Mouse (Mus musculus): ENCODE results near the gene Prep. TPM values are rescaled to one million over a fixed set of nuclear protein-coding genes. Genes with fewer than 3 reads are reported as not detected.
"Not testable (repeated sequence)": the region's sequence is repeated elsewhere in the genome, so short reads cannot be mapped to it uniquely, and the experiment has no call there.

Prep gene
- polyA plus RNA-seq, 1 experiment from 2014 or later = 29.1 TPM

DNA sequence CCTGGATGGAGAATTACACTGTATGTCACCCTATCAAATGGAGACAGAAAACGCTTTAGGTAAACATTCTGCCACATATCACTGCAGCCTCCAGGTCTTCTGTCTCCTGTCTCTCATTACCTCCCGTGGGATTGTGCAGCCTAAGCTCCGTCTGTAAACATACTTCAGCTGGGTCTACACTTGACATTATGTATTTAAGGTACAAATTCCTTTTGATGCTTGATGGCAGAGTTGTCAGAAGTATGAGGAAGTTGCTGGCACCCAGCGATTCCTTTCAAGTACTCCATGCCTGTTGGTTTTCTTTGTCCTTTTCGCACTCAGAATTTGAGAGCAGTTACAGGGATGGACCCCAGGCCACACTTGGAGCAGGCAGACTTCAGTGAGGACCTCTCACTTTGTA is 12.8 kb downstream of the Prep start:
- Histone ChIP-seq H3K4me1 (peaks cover 16% of the 10 kb centered on the region), H3K9ac (no peak overlapping the region), H3K27ac (no peak overlapping the region), H3K4me2 (replicated peaks) (no peak overlapping the region), H3K27me3 (replicated peaks) (no peaks in the 10 kb centered on the region), H3K36me3 (0 out of 2 replicates have a peak, but pooled peaks cover 9% of the 10 kb centered on the region), H3K4me3 (no peak overlapping the region), H3K9me3 (no peaks in the 10 kb centered on the region)
- ATAC-seq (ENCODE audit: low FRiP score, low read depth) = no peak
- 85% methylated on average over 5 of the region's 5 CpGs for WGBS

DNA sequence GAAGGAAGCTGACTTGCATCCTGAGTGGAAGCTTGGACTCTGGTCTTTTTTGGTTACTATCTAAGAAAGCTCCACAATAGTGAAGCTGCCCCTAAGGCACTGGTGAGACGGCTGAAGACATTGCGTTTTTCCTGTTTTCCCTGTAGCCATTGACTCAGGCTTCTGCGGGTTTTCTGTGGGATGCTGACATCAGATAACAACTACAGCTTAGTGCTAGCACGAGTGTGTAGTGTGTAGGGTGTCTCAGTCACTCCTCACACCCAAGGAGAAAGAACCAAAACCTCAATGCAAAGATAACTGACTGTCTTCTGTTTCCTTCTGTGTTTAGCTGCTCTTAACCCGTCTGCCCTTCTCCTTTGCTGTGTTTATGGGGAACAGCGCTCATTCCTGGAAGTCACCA is 13.5 kb downstream of the Prep start:
- ATAC-seq (ENCODE audit: low FRiP score, low read depth) = no peak
- 90% methylated on average over 6 of the region's 6 CpGs for WGBS
- H3K27ac ChIP-seq = no peak overlapping the region
- no peaks in the 10 kb centered on the region for H3K9me3 ChIP-seq
- no peak overlapping the region for H3K9ac ChIP-seq
- no peak overlapping the region for H3K4me2 ChIP-seq (replicated peaks)
- H3K36me3 ChIP-seq = 0 out of 2 replicates have a peak, but pooled peaks cover 9% of the 10 kb centered on the region
- H3K27me3 ChIP-seq (replicated peaks) = no peaks in the 10 kb centered on the region
- H3K4me3 ChIP-seq = no peak overlapping the region
- H3K4me1 ChIP-seq = peaks cover 17% of the 10 kb centered on the region

DNA sequence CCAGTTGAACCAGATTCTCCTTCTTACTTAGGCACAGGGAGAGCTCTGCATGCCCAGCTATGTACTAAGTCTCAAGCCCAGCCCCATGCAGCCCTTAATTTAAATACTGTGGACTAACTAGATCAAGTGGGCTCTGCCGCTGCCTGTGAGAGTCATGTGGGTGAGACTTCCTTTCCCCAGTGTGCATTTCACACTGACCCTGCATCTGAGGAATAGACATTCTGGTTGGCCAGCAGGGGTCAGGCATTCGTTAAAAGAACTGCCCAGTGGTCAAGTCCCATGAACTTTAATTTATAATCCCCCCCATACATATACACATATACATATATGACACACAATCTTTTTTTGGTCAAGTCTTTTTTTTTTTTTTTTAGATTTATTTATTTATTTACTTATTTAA is 15.7 kb downstream of the Prep start:
- Histone ChIP-seq H3K27me3 (replicated peaks) (no peaks in the 10 kb centered on the region), H3K27ac (no peak overlapping the region), H3K9ac (no peak overlapping the region), H3K4me1 (peaks cover 16% of the 10 kb centered on the region), H3K4me3 (no peak overlapping the region), H3K36me3 (0 out of 2 replicates have a peak, but pooled peaks cover 9% of the 10 kb centered on the region), H3K9me3 (no peaks in the 10 kb centered on the region), H3K4me2 (replicated peaks) (no peak overlapping the region)
- 53% methylated on average over 2 of the region's 2 CpGs for WGBS
- ATAC-seq (ENCODE audit: low FRiP score, low read depth) = no peak

DNA sequence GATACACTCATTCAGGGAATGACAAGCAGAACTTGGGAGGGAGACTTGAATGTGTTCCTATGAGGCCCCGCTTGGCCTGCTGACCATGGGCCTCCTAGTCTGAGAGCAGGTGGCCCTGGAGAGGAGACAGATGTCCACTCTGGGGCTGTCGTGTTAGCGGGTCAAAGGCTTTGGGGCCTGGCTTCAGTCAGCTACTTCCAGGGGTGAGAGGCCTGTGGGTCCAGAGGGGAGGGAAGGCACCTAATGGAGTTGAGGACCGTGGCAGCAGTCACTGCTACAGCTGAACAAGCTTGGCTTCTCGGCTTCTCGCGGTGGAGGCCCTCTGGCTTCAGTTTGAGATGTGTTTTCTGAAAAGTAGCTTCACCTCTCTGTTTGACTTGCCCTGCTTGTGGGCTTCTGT is 17.0 kb downstream of the Prep start:
- H3K9me3 ChIP-seq; H3K27me3 ChIP-seq (replicated peaks); H3K9ac ChIP-seq; H3K27ac ChIP-seq; H3K36me3 ChIP-seq; H3K4me3 ChIP-seq: not testable (repeated sequence)
- WGBS = 25% methylated on average over 7 of the region's 7 CpGs
- H3K4me1 ChIP-seq = peaks cover 16% of the 10 kb centered on the region
- peak; percentile 14; the same call in 1 of the 2 replicates for ATAC-seq (ENCODE audit: low FRiP score, low read depth)
- 0 out of 2 replicates have a peak overlapping the region, but pooled peaks have one; percentile 15 for H3K4me2 ChIP-seq (replicated peaks)

DNA sequence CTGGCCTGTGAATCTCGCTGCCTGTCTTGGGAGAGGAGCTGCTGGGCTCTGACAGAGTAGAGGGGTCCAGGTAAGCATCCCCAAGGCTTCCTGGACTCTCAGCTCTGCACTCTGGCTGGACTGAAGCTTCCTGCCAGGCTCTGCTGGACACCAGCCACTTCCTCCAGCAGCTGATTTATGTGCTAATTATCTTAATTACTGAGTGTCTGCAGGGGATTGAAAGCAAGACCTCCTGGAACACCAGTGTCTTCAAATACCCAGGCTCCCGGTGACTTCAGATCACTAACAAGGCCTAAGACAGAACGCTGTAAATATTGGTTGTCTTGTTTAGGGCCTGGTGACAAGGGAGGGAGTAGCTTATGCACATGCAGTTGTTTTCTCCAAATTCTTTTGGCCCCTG is 17.5 kb downstream of the Prep start:
- Histone ChIP-seq H3K27me3 (replicated peaks) (no peaks in the 10 kb centered on the region), H3K4me1 (peaks cover 16% of the 10 kb centered on the region), H3K4me3 (no peak overlapping the region), H3K36me3 (0 out of 2 replicates have a peak, but pooled peaks cover 7% of the 10 kb centered on the region), H3K9me3 (no peaks in the 10 kb centered on the region), H3K4me2 (replicated peaks) (0 out of 2 replicates have a peak overlapping the region, but pooled peaks have one; percentile 15), H3K27ac (no peak overlapping the region), H3K9ac (no peak overlapping the region)
- WGBS = 19% methylated on average over 3 of the region's 3 CpGs
- peak; percentile 57; the same call in 1 of the 2 replicates for ATAC-seq (ENCODE audit: low FRiP score, low read depth)

DNA sequence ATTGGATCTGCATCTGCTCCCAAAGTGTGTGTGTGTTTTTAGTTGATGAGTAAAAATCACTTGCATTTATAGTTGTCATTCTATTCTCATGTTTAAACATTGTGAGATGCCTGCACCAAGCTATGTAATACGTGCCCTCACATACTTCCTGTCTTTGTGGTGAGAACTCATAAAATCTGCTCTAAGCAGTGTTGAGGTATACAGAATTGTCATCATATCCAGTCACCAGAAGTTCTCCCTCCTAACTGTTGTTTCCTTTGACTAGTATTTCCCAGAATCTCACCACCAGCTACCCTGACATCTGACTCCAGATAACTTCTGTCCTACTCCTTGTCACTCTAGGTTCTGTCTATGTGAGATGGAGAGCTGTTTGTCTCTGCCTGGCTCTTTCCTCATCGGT is 18.3 kb downstream of the Prep start:
- H3K9ac ChIP-seq = no peak overlapping the region
- no peak for ATAC-seq (ENCODE audit: low FRiP score, low read depth)
- H3K4me2 ChIP-seq (replicated peaks) = no peak overlapping the region
- H3K36me3 ChIP-seq = 0 out of 2 replicates have a peak, but pooled peaks cover 3% of the 10 kb centered on the region
- no peaks in the 10 kb centered on the region for H3K9me3 ChIP-seq
- H3K4me1 ChIP-seq = peaks cover 16% of the 10 kb centered on the region
- no peak overlapping the region for H3K27ac ChIP-seq
- H3K27me3 ChIP-seq (replicated peaks) = no peaks in the 10 kb centered on the region
- WGBS = 87% methylated on average over 2 of the region's 2 CpGs
- H3K4me3 ChIP-seq = no peak overlapping the region

DNA sequence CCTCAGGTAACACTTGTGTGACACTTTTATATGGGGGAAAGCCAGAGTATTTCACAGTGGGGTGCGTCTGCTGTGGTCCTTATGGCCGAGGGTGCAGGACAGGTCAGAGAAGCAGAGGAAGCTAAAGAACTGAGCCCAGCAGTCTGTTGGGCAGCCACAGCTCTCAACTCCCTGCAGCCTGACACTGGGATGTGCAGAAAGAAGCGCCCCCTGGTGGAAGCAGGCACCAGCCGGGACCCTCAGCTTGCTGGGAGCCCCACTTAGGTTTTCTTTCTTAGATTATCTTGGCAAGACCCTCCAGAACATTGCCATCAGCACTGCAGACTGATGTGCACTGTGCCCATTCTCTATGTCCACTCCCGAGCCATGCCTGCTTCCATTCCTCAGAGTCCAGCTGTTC is 19.6 kb downstream of the Prep start:
- no peak overlapping the region for H3K4me3 ChIP-seq
- ATAC-seq (ENCODE audit: low FRiP score, low read depth) = no peak

DNA sequence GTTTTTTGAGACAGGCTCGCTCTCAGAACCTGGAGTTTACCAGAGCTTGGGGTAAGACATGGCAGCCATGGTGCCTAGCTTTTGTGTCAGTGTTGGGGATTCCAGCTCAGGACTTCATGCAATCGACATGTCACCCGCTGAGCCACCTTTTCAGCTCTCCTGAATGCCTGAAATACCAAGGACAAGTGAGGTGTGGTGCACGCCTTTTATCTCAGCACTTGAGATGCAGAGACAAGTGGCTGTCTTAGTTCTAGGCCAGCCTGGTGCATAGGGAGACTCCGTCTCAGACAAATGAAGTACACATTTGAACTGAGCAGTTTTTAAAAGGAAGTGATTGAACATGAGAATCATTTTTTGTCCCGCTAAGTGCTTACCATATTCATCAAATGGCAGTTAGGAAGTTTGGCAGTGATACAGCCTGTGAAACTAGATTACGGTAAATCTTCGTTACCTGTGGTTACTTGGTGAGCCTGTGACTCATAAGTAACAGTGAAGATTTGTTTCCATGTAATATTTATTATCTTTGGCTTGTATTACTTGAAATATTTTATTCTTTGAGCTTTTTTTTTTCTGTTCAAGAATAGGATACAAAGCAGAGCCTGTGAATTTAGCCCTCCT is 24.6 kb downstream of the Prep start:
- Histone ChIP-seq H3K9ac (no peak overlapping the region), H3K27ac (no peak overlapping the region), H3K36me3 (peaks cover 40% of the 10 kb centered on the region), H3K4me3 (no peak overlapping the region), H3K4me1 (peaks cover 4% of the 10 kb centered on the region; the same call in 1 of the 2 replicates), H3K4me2 (replicated peaks) (no peak overlapping the region), H3K9me3 (no peaks in the 10 kb centered on the region), H3K27me3 (replicated peaks) (no peaks in the 10 kb centered on the region)
- 76% methylated on average over 8 of the region's 8 CpGs for WGBS
- no peak for ATAC-seq (ENCODE audit: low FRiP score, low read depth)

More for the DNA sequence above, 19.6 kb downstream of the Prep start:
- H3K27ac ChIP-seq = no peak overlapping the region
- H3K4me2 ChIP-seq (replicated peaks) = no peak overlapping the region
- 0 out of 2 replicates have a peak, but pooled peaks cover 5% of the 10 kb centered on the region for H3K36me3 ChIP-seq
- H3K27me3 ChIP-seq (replicated peaks) = no peaks in the 10 kb centered on the region
- no peaks in the 10 kb centered on the region for H3K9me3 ChIP-seq
- no peak overlapping the region for H3K9ac ChIP-seq
- peaks cover 16% of the 10 kb centered on the region for H3K4me1 ChIP-seq
- 57% methylated on average over 5 of the region's 5 CpGs for WGBS

DNA sequence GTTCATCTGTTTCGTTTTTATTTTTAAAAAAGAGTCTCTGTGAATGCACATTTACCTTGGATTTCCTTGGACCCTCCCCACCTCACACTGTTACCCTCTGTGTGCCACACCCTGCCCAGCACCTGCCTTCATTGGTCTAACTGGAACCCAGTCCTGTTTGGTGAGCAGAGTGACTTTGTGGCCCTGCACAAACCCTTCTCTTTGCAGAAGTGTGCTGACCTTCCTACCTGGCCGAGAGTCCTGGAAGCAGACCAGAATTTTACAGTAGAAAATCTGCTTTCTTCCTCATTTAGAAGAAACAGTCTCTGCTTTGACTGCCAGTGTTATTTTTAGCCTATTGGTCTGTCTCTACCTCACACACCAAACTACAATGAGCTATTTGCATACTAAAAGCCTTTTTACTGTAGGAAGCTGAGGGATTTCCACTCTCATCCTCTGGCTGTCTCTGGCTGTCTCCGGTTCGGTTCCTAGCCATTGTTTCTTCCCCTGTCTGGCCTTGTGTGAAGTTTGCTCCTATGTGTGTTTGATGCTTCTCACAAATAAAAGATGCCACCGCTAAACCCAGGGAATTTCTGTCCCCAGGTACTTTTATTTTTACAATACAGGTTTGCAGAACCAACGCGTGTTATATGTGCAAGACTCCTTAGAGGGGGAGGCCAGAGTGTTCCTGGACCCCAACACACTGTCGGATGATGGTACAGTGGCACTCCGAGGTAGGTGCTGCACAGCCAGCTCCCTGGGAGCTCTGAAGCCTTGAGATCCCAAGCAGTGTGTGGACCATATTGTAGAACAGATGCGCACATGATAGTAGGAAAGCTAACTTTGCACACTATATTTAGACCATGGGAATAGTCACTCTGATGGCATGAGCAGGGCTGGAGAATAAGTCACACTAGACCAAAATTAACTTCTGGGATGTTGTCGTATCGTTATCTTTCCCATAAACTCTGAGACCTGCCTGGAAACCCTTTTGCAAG is 25.4 kb downstream of the Prep start:
- 77% methylated on average over 12 of the region's 12 CpGs for WGBS
- no peak for ATAC-seq (ENCODE audit: low FRiP score, low read depth)

DNA sequence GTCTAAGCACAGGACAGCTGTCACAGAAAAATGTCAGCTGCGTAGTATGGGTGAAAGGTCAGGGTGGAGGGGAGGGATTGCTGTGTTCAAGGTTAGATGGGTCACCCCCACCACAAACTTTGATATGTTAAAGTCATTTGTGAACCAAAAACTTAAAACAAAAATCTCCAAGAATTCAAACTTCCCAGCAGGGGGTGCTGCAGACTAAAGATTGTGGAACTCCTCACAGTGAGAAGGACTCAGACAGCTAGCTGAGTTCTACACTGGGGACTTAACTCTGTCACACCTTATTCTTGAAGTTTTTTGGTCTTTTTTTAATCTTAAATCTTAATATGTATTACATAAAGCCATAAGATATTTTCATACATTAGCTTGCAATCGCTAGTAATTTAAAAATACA is 31.7 kb downstream of the Prep start:
- Histone ChIP-seq H3K4me2 (replicated peaks) (no peak overlapping the region), H3K4me3 (no peak overlapping the region), H3K9me3 (no peaks in the 10 kb centered on the region), H3K4me1 (0 out of 2 replicates have a peak, but pooled peaks cover 2% of the 10 kb centered on the region), H3K36me3 (peaks cover 60% of the 10 kb centered on the region), H3K9ac (no peak overlapping the region), H3K27me3 (replicated peaks) (no peaks in the 10 kb centered on the region), H3K27ac (no peak overlapping the region)
- 94% methylated on average over 2 of the region's 2 CpGs for WGBS
- no peak for ATAC-seq (ENCODE audit: low FRiP score, low read depth)

More for the DNA sequence above, 25.4 kb downstream of the Prep start:
- Histone ChIP-seq H3K9me3 (no peaks in the 10 kb centered on the region), H3K36me3 (peaks cover 47% of the 10 kb centered on the region), H3K4me2 (replicated peaks) (no peak overlapping the region), H3K27me3 (replicated peaks) (no peaks in the 10 kb centered on the region), H3K27ac (no peak overlapping the region), H3K9ac (no peak overlapping the region), H3K4me3 (no peak overlapping the region), H3K4me1 (no peaks in the 10 kb centered on the region)

DNA sequence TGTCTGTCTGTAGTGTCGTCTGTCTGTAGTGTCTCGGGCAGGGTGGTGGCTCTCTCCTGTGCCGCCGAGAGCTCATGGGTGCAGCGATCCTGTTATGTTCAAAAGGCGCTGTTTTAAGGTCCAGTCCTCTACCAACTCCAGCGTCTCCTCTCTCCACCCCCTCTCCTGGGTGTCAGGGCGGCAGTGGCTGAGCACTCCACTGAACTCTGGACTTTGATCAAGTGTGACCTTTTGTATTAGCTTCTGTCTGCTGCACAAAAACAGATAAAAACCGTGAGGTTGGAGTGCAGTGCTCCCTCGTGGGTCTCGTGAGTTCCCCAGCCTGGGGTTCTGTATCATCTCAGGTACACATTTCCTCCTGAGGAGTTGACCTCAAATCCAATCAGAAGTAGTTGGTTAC is 33.5 kb downstream of the Prep start:
- WGBS = 83% methylated on average over 11 of the region's 11 CpGs
- ATAC-seq (ENCODE audit: low FRiP score, low read depth) = no peak
- Histone ChIP-seq H3K4me3 (no peak overlapping the region), H3K4me1 (peaks cover 9% of the 10 kb centered on the region; the same call in 1 of the 2 replicates), H3K9ac (no peak overlapping the region), H3K4me2 (replicated peaks) (no peak overlapping the region), H3K36me3 (peaks cover 46% of the 10 kb centered on the region), H3K27me3 (replicated peaks) (no peaks in the 10 kb centered on the region), H3K9me3 (no peaks in the 10 kb centered on the region), H3K27ac (no peak overlapping the region)

DNA sequence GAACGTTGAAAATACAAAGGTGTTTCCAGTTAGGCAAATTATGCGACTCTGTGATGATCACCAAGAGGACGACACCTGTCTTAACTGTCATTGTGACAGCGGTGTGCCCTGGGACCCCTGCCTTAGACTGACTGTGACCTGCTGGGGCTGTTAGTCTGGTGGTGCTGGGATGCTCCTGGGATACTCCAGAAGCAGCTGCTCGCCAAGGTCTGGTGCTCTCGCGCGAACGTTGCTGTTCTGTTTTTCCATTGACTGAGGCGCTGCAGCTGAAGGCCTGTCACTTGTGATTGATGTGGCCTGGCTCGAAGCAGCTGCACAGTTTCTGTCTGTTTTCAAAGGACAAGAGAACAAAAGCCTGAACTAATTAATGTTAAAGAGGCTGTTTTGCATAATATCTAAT is 36.2 kb downstream of the Prep start:
- peak; percentile 90 for ATAC-seq (ENCODE audit: low FRiP score, low read depth)
- no peak overlapping the region for H3K4me2 ChIP-seq (replicated peaks)
- H3K9me3 ChIP-seq = no peaks in the 10 kb centered on the region
- no peaks in the 10 kb centered on the region for H3K27me3 ChIP-seq (replicated peaks)
- H3K4me1 ChIP-seq = peaks cover 9% of the 10 kb centered on the region; the same call in 1 of the 2 replicates
- peaks cover 40% of the 10 kb centered on the region for H3K36me3 ChIP-seq
- no peak overlapping the region for H3K27ac ChIP-seq
- H3K9ac ChIP-seq = no peak overlapping the region
- 15% methylated on average over 11 of the region's 11 CpGs for WGBS
- H3K4me3 ChIP-seq = no peak overlapping the region
